Mouse (Mus musculus): Measurements from ENCODE around the gene Pigyl.

- TF ChIP-seq POLR2A (IDR thresholded peaks at IDR 0.05; ENCODE audit: borderline replicate concordance, insufficient read depth, low read length) (no peak), CTCF (IDR thresholded peaks at IDR 0.05; ENCODE audit: borderline replicate concordance, insufficient read depth, low read depth, low read length) (no peak)
These were observed 2.8 kb upstream of the Pigyl start for GRCm38 (mm10) chr9:22153810-22154209.

Measured in cerebellum, adult 2 months (tissue).